Mouse (Mus musculus): ENCODE data around the gene Efna5. TPM values are rescaled to one million over a fixed set of nuclear protein-coding genes. Genes with fewer than 3 reads are reported as not detected.

The Efna5 gene
- polyA plus RNA-seq, 1 experiment from 2014 or later, result 75.1 TPM

DNA sequence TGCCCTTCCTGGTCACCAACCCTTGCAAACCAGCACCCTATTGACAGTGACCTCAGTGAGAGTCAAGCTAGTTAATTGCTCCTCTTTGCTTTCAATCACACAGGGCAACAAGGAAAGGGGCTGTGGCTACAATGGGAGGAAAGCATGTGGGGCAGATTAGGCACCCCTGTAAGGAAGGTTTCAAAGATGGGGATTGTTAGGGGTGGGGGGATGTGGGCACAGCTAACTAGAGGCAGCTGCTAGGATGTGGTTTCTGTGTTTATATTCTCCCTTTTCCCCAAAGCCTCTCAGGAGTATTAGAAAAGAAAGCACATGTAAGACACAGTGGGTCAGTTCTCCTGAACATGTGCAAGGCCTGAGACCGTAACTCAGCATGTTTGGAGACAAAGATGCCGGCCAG is 62.8 kb downstream of the Efna5 start:
- H3K9me3 ChIP-seq, result no peaks in the 10 kb centered on the region
- no peak overlapping the region for H3K9ac ChIP-seq
- H3K4me2 ChIP-seq (replicated peaks), result peak overlapping the region; percentile 46
- ATAC-seq (ENCODE audit: low FRiP score, low read depth), result peak; percentile 64
- H3K27me3 ChIP-seq, result no peaks in the 10 kb centered on the region
- WGBS, result 22% methylated on average over 2 of the region's 2 CpGs
- H3K4me3 ChIP-seq, result no peak overlapping the region
- peaks cover 67% of the 10 kb centered on the region for H3K4me1 ChIP-seq
- H3K27ac ChIP-seq, result no peak overlapping the region
- H3K36me3 ChIP-seq, result no peaks in the 10 kb centered on the region

DNA sequence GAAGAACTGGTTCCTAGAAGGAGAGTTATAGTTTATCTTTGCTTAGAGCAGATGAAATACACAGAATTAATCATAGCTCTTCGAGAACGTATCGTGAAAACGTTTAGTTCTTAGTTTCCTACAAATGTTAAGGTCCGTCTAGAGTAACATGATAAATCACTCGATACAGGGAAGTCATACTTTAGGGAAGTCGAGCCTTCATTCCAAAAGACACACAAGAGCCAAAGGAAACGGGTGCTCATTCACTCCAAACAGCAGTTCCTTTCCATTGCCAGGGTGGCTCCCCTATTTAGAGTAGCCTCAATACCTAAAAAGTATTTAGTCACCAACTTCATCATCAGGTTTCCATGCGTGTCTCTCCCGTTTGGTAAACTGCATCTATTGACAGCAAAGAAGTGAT is 64.2 kb downstream of the Efna5 start:
- ATAC-seq (ENCODE audit: low FRiP score, low read depth), result no peak
- Histone ChIP-seq H3K9me3 (no peaks in the 10 kb centered on the region), H3K9ac (no peak overlapping the region), H3K27ac (no peak overlapping the region), H3K4me2 (replicated peaks) (no peak overlapping the region), H3K27me3 (no peaks in the 10 kb centered on the region), H3K36me3 (no peaks in the 10 kb centered on the region), H3K4me1 (peaks cover 53% of the 10 kb centered on the region), H3K4me3 (no peak overlapping the region)
- WGBS, result 73% methylated on average over 10 of the region's 10 CpGs

DNA sequence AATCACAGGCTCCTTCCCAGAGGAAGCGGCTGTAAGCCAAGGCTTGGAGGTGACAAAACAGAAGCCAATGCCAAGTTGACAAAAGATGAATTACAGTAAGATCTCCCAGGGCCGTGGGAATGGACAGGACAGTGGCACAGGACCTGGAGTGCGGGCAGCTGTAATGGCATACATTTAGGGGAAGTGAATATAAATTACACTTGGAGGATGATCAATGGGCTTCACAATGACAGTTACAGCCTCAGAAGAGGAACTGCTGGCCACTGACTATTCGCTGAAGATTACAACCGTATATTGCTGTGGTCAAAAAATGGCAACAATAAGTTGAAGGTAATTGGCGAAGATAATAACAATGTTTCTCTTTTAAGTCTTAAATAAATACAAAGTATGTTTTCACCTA is 67.7 kb downstream of the Efna5 start:
- H3K27me3 ChIP-seq, result no peaks in the 10 kb centered on the region
- H3K36me3 ChIP-seq, result no peaks in the 10 kb centered on the region
- peaks cover 23% of the 10 kb centered on the region for H3K4me1 ChIP-seq
- no peak overlapping the region for H3K27ac ChIP-seq
- WGBS, result 91% methylated on average over 6 of the region's 6 CpGs
- H3K9ac ChIP-seq, result no peak overlapping the region
- no peak overlapping the region for H3K4me2 ChIP-seq (replicated peaks)
- no peaks in the 10 kb centered on the region for H3K9me3 ChIP-seq
- ATAC-seq (ENCODE audit: low FRiP score, low read depth), result no peak
- H3K4me3 ChIP-seq, result no peak overlapping the region

DNA sequence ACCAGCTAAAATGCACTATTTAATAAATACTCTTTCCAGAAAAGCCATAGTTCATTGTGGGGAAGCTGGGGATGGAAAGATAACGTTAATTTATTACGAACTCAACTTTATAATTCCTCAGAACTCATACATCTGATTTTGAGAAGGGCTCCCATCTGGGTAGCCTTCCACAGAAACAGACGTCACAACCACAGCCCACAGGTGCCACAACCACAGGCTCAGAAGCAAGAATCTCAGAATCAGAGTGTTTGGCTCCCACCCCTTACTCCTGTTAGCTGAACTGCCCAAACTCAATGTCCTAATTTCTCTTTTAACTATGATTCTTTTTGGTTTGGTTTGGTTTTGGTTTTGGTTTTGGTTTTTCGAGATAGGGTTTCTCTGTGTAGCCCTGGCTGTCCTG is 73.2 kb downstream of the Efna5 start:
- Histone ChIP-seq H3K9ac (no peak overlapping the region), H3K27me3 (no peaks in the 10 kb centered on the region), H3K27ac (no peak overlapping the region), H3K4me2 (replicated peaks) (no peak overlapping the region), H3K4me3 (no peak overlapping the region), H3K36me3 (no peaks in the 10 kb centered on the region; the same call in 1 of the 2 replicates), H3K4me1 (peaks cover 5% of the 10 kb centered on the region; the same call in 1 of the 2 replicates), H3K9me3 (no peaks in the 10 kb centered on the region)
- 86% methylated on average over 4 of the region's 4 CpGs for WGBS
- ATAC-seq (ENCODE audit: low FRiP score, low read depth), result no peak

DNA sequence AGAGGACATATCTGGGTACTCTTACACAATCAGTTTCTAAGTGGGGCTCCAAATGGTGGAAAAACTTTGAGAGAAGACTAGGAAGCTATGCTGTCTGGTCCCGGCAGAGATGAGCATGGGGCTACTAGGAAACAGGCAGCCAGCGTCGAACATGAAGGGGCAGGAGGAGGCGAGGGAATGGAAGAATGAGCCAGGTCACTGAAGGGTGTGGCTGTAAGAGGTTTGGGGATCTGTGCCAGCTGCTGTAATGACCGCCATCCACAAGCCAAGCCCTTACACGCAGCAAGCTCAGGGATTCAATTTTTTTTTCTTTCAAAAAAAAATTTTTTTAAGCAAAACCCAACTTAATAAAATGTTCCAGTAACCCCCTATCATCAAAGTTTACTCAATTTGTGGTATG is 74.5 kb downstream of the Efna5 start:
- no peaks in the 10 kb centered on the region for H3K27me3 ChIP-seq
- no peak overlapping the region for H3K4me2 ChIP-seq (replicated peaks)
- H3K4me3 ChIP-seq, result no peak overlapping the region
- no peak for ATAC-seq (ENCODE audit: low FRiP score, low read depth)
- H3K27ac ChIP-seq, result no peak overlapping the region
- H3K9me3 ChIP-seq, result no peaks in the 10 kb centered on the region
- H3K36me3 ChIP-seq, result no peaks in the 10 kb centered on the region; the same call in 1 of the 2 replicates
- no peak overlapping the region for H3K9ac ChIP-seq
- 77% methylated on average over 6 of the region's 6 CpGs for WGBS
- peaks cover 8% of the 10 kb centered on the region; the same call in 1 of the 2 replicates for H3K4me1 ChIP-seq

DNA sequence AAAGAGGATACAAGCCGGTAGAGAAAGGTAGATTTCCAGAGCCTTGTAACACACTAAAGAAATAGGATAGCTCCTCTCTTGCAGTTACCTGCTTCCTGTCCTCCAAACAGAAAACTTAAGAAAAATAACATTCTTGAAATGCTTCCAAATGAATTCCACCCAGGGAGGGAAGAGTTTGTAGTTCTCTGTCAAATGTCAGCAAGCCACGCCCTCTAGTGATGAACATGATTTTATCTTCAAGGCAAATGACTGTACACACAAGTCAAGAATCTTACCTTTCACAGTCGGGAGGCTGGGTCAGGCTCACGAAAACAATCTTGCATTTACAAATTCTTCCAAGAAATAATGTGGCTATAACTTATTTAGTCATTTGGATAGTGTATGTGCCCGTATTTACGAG is 78.4 kb downstream of the Efna5 start:
- no peaks in the 10 kb centered on the region for H3K27me3 ChIP-seq
- no peaks in the 10 kb centered on the region; the same call in 1 of the 2 replicates for H3K36me3 ChIP-seq
- peaks cover 8% of the 10 kb centered on the region; the same call in 1 of the 2 replicates for H3K4me1 ChIP-seq
- WGBS, result 70% methylated on average over 6 of the region's 6 CpGs
- no peaks in the 10 kb centered on the region for H3K9me3 ChIP-seq
- no peak overlapping the region for H3K27ac ChIP-seq
- no peak overlapping the region for H3K4me3 ChIP-seq
- H3K4me2 ChIP-seq (replicated peaks), result no peak overlapping the region
- ATAC-seq (ENCODE audit: low FRiP score, low read depth), result no peak
- no peak overlapping the region for H3K9ac ChIP-seq

DNA sequence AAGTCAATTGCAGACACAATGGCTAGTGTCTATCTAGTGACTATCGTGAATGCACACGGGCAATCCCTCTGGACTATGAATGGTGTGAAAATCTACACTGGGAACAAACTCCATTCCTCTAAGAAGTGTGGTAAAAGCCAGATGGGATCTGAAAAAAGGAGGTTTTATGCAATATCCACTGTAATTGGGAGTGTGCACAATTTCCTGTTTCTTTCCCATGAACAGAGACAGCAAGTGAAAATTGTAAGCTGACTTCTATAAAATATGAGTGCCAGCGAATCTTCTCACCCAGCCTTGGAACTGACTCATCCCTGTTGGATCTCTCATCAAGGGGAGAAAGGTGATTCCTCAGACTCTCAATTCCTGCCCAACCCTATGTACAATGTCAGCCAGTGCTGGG is 83.8 kb downstream of the Efna5 start:
- no peak overlapping the region for H3K27ac ChIP-seq
- H3K9me3 ChIP-seq, result no peaks in the 10 kb centered on the region
- WGBS, result 88% methylated on average over 3 of the region's 3 CpGs
- H3K4me3 ChIP-seq, result no peak overlapping the region
- H3K9ac ChIP-seq, result no peak overlapping the region
- H3K4me1 ChIP-seq, result 0 out of 2 replicates have a peak, but pooled peaks cover 6% of the 10 kb centered on the region
- no peak overlapping the region for H3K4me2 ChIP-seq (replicated peaks)
- H3K27me3 ChIP-seq, result no peaks in the 10 kb centered on the region
- no peak for ATAC-seq (ENCODE audit: low FRiP score, low read depth)
- no peaks in the 10 kb centered on the region for H3K36me3 ChIP-seq

DNA sequence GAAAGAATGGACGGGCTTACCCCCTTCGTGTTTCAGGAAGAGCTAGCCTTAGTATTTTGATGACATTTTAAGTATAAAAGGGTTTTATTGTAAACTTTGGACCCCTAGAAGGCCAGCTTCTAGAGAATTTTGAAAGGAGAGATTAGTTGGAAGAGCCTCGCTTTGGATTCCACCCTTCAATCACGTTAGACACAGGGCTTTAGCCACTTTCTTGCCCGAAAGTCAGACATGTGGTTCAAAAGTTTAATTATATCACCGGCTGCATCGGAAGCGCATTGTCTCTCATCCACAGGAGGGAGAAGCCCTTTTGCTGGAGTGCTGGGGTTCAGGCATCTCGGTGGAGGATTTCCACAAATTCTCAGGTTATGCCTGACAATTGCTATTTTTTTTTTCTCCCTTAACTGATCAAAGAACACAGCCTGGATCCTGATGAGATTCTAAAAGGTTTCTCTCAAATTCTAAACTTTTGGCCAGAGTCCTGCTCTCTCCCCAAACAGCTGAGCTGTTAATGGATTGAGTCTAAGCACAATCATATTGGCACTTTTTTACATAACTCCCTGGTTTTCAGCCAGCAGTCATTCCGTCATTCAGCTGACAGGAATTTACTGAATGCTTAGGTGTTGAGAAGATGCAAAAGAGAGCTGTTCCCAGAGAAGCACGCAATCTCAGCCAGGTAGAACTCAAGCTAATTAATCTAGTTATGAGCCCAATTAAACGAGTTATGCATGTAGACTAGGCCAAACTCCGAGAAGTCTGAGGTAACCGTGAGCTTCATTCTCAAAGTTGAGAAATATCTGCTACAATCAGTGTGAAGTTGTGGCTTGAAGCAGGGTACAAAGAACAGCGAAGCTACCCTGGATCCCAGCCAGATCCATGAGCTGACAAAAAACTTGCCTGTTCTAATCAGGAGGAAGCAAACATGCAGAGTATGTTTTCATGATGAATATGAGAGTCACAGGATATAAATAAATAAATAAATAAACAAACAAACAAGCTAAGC is 91.5 kb downstream of the Efna5 start:
- WGBS, result 39% methylated on average over 15 of the region's 15 CpGs
- Histone ChIP-seq H3K4me1 (peaks cover 38% of the 10 kb centered on the region), H3K36me3 (no peaks in the 10 kb centered on the region), H3K27me3 (peaks cover 4% of the 10 kb centered on the region; the same call in 1 of the 2 replicates), H3K4me2 (replicated peaks) (0 out of 2 replicates have a peak overlapping the region, but pooled peaks have one; percentile 7), H3K9me3 (no peaks in the 10 kb centered on the region), H3K9ac (no peak overlapping the region), H3K4me3 (no peak overlapping the region), H3K27ac (no peak overlapping the region)
- ATAC-seq (ENCODE audit: low FRiP score, low read depth), result no peak

DNA sequence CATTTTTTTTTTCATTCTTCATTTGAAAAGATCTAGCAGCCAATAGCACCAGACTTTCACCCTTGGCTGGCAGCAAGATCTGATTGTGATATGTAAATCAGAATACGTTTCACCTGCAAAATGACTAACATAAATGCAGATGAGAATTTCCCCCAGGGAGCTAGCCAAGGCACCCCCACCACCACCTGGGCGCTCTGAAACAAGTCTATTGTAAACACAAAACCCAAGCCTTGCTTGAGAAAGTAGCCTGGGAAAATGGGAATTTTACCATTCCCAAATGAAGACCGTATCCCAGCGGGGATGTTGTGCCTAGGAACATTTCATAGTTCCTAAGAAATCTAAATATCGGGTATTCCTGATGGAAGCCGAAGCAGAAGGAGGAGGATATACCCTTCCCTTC is 92.3 kb downstream of the Efna5 start:
- no peaks in the 10 kb centered on the region for H3K36me3 ChIP-seq
- 53% methylated on average over 6 of the region's 6 CpGs for WGBS

DNA sequence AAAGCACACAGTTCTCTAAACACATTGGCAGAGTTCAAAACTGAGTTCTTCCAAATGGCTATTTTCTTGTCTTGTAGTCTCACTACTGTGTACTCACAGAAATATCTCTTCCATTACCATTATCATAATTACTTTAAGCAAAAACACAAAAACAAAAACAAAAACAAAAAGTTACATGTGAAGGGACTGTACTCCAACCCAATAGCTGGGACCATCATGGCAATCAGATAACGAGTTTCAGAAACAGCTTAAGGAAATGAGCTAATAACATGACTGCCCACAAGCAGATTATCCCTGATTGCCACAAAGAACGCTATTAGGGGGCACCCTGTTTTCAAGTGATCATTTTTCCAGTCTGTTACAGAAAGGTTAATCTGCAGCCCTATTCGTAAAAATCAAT is 93.3 kb downstream of the Efna5 start:
- 29% methylated on average over 3 of the region's 3 CpGs for WGBS
- H3K27me3 ChIP-seq, result peaks cover 4% of the 10 kb centered on the region; the same call in 1 of the 2 replicates
- H3K9ac ChIP-seq, result no peak overlapping the region
- no peak overlapping the region for H3K4me3 ChIP-seq
- no peak overlapping the region for H3K27ac ChIP-seq
- H3K4me1 ChIP-seq, result peaks cover 54% of the 10 kb centered on the region
- H3K9me3 ChIP-seq, result no peaks in the 10 kb centered on the region
- no peak overlapping the region for H3K4me2 ChIP-seq (replicated peaks)
- no peak for ATAC-seq (ENCODE audit: low FRiP score, low read depth)
- H3K36me3 ChIP-seq, result no peaks in the 10 kb centered on the region

More for the DNA sequence above, 92.3 kb downstream of the Efna5 start:
- H3K4me2 ChIP-seq (replicated peaks), result no peak overlapping the region
- H3K9me3 ChIP-seq, result no peaks in the 10 kb centered on the region
- peaks cover 4% of the 10 kb centered on the region; the same call in 1 of the 2 replicates for H3K27me3 ChIP-seq
- no peak overlapping the region for H3K27ac ChIP-seq
- no peak overlapping the region for H3K4me3 ChIP-seq
- no peak overlapping the region for H3K9ac ChIP-seq
- H3K4me1 ChIP-seq, result peaks cover 46% of the 10 kb centered on the region
- ATAC-seq (ENCODE audit: low FRiP score, low read depth), result no peak

DNA sequence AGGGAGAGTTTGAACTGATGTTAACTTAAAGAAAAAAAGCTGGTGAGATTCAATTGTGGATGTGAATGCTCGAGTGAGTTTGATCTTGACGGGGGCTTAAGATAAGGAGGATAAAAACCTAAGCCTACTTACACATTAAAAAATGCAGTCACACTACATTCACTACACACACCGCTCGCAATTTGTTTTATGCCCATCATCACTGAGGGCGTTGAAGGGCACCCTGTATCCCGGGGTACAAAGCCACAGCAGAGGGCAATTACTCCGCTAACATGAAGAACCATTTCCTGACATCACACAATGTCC is 94.6 kb downstream of the Efna5 start:
- no peak for ATAC-seq (ENCODE audit: low FRiP score, low read depth)
- H3K36me3 ChIP-seq, result no peaks in the 10 kb centered on the region
- H3K4me2 ChIP-seq (replicated peaks), result no peak overlapping the region
- peaks cover 4% of the 10 kb centered on the region; the same call in 1 of the 2 replicates for H3K27me3 ChIP-seq
- H3K4me3 ChIP-seq, result no peak overlapping the region
- no peak overlapping the region for H3K27ac ChIP-seq
- no peaks in the 10 kb centered on the region for H3K9me3 ChIP-seq
- no peak overlapping the region for H3K9ac ChIP-seq
- peaks cover 56% of the 10 kb centered on the region for H3K4me1 ChIP-seq
- WGBS, result 55% methylated on average over 7 of the region's 7 CpGs

DNA sequence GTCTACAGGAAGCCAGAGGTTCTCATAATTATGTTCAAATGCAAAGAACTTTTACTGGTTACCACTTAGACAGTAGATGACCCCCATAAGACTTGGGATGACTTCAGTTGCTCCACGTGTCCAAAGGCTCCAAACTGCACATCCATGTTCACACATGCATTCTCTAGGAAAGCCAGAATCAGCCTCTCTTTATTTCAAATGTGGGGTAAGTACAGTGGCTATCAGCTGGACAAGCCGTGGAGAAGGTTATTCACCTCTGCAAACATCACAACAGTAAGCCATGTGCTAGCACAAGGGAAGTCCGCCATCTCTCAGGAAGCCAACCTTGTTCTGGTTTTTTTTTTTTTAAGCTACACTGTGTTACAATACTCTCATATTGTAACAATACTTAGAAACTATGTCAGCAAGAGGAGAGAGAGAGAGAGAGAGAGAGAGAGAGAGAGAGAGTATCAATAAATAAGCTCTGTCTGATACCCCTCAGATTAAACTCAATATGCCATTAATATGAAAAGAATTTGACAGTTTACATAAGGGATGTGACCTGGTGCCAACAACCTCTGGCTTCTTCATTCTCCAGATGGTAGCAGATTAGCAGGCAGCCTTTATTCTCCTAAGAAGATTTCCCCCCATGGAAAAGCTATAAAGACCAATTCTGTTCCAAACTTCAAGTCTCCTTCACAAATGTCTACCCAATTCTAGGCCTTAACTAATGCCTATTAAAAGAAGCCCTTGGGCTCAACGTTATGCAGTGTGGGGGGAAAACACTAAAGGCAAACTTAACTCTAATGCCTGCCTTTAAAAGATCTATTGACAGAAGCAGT is 95.1 kb downstream of the Efna5 start:
- 58% methylated on average over 4 of the region's 4 CpGs for WGBS
- H3K36me3 ChIP-seq, result no peaks in the 10 kb centered on the region
- H3K4me3 ChIP-seq, result no peak overlapping the region
- H3K27me3 ChIP-seq, result peaks cover 4% of the 10 kb centered on the region; the same call in 1 of the 2 replicates
- H3K27ac ChIP-seq, result no peak overlapping the region
- no peak overlapping the region for H3K4me2 ChIP-seq (replicated peaks)
- no peak overlapping the region for H3K9ac ChIP-seq
- no peaks in the 10 kb centered on the region for H3K9me3 ChIP-seq
- ATAC-seq (ENCODE audit: low FRiP score, low read depth), result no peak
- peaks cover 58% of the 10 kb centered on the region for H3K4me1 ChIP-seq

All from limb, embryonic 13.5 days (tissue).